Mouse (Mus musculus) WW6 (cell line): ENCODE measurements around the gene Gm9611.
"Not testable (repeated sequence)": the region's sequence is repeated elsewhere in the genome, so short reads cannot be mapped to it uniquely, and the experiment has no call there.

Experiments used
- DNase-seq: peaks from one replicate; pipeline ENCODE4 v3.0.0-alpha.2; 2013; ENCODE audit warnings: low read depth, low spot score

Gm9611 gene

DNA sequence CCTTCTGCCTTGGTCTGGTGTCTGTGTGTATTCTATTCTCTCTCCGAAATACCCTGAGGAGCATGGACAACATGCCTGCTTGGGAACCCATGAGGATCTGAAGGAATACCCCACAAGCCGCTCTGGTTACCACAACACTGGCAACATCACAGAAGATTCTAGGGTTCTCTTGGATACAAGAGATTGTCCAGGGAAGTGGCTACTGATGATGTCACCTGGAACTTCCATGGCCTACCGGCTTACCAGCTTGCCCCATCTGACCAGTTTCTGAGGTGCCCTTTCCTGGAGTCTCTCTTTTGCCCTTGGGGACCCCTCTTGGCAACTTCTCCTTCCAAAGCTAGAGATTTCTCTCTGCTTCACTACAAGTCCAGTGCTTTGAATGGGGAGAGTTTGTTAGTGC lies at the start of gene Gm9611:
Gm9611 (minus strand) TSS at position 101 of the 400 bp plus-strand sequence.
- DNase-seq = not testable (repeated sequence)

DNA sequence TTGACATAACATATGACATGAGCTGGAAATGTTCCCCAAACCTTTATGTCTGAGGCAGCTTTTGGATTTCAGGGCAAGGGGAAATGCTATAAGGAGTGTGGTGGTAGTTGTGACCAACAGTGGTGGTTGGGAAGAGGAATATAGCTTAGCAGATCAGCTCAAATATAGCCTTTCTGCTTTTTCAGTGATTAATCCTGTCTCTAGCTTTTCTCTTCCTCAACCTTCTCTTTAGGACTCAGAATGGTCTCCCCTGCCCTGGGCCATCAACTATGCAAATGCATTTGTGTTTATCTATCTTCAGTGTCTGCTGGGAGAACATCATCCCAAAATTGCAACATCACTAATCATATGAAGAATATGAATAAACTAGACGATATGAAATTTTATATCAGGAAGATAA lies 12.8 kb upstream of the Gm9611 start, which contains the start of gene Gm7995:
Gm7995 (plus strand) TSS at position 301 of the 400 bp plus-strand sequence.
- DNase-seq = not testable (repeated sequence)

DNA sequence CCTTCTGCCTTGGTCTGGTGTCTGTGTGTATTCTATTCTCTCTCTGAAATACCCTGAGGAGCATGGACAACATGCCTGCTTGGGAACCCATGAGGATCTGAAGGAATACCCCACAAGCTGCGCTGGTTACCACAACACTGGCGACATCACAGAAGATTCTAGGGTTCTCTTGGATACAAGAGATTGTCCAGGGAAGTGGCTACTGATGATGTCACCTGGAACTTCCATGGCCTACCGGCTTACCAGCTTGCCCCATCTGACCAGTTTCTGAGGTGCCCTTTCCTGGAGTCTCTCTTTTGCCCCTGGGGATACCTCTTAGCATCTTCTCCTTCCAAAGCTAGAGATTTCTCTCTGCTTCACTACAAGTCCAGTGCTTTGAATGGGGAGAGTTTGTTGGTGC lies 37.2 kb downstream of the Gm9611 start, which contains the start of gene Gm17026:
Gm17026 (minus strand) TSS at position 101 of the 400 bp plus-strand sequence.
- DNase-seq = not testable (repeated sequence)
